Mouse (Mus musculus) ES-E14 (cell line): ENCODE results near the gene Ccdc153. TPM values are rescaled to one million over a fixed set of nuclear protein-coding genes. Genes with fewer than 3 reads are reported as not detected.

ENCODE experiments used
- DNase-seq: peaks from one replicate; pipeline ENCODE4 v3.0.0-alpha.2; 2013; ENCODE audit warnings: low read depth, low spot score
- H3K27ac ChIP-seq: 2 replicates; pipeline ENCODE4 v1.5.1; 2012; ENCODE audit warnings: low read depth, mild to moderate bottlenecking, low read length, moderate library complexity, mixed read lengths; ENCODE audit not compliant: poor library complexity, insufficient read depth, severe bottlenecking
- H3K36me3 ChIP-seq: 2 replicates; pipeline ENCODE4 v1.6.1; 2012; ENCODE audit warnings: mild to moderate bottlenecking, low read length, moderate library complexity, mixed read lengths; ENCODE audit not compliant: control insufficient read depth, poor library complexity, insufficient read depth, severe bottlenecking
- H3K4me1 ChIP-seq, 2 experiments: fragments of 150-350 bp in 1 of 2; sonication (generic) in 1 of 2; 2 replicates each; pipeline ENCODE4 v1.6.1; 2012; ENCODE audit warnings: low read length in 2 of 2, mild to moderate bottlenecking in 1 of 2, mixed read lengths in 1 of 2; ENCODE audit not compliant: control insufficient read depth in 2 of 2, insufficient read depth in 2 of 2, poor library complexity in 1 of 2
- H3K4me3 ChIP-seq, 2 experiments: fragments of 150-350 bp in 1 of 2; sonication (generic) in 1 of 2; 2 replicates each; pipeline ENCODE4 v1.5.1; 2012; ENCODE audit warnings: low read length in 2 of 2, low read depth in 1 of 2, mild to moderate bottlenecking in 1 of 2, mixed read lengths in 1 of 2; ENCODE audit not compliant: insufficient read depth in 1 of 2, poor library complexity in 1 of 2, severe bottlenecking in 1 of 2
- H3K9ac ChIP-seq: 2 replicates; pipeline ENCODE4 v1.6.1; 2012; ENCODE audit warnings: low read depth, mild to moderate bottlenecking, low read length, mixed read lengths; ENCODE audit not compliant: poor library complexity, insufficient read depth, severe bottlenecking
- H3K9me3 ChIP-seq: fragments of 150-350 bp; sonication (generic); 2 replicates; pipeline ENCODE4 v1.6.1; 2012; ENCODE audit warnings: low read depth, mild to moderate bottlenecking, low read length; ENCODE audit not compliant: control insufficient read depth, insufficient read depth
- CHD2 ChIP-seq: IDR thresholded peaks from 2 replicates; pipeline ENCODE4 v1.6.1; 2014; ENCODE audit warnings: mild to moderate bottlenecking, low read depth, low read length, inconsistent platforms
- HCFC1 ChIP-seq: IDR thresholded peaks from 2 replicates; pipeline ENCODE4 v1.6.1; 2012; ENCODE audit warnings: low read length, inconsistent platforms, borderline replicate concordance; ENCODE audit not compliant: insufficient read depth
- MAFK ChIP-seq: IDR thresholded peaks from 2 replicates; pipeline ENCODE4 v1.6.1; 2014; ENCODE audit warnings: mild to moderate bottlenecking, low read depth, low read length, inconsistent platforms; ENCODE audit not compliant: insufficient read depth
- ZC3H11A ChIP-seq: IDR thresholded peaks from 2 replicates; pipeline ENCODE4 v1.6.1; 2012; ENCODE audit warnings: low read depth, mild to moderate bottlenecking, inconsistent platforms, low read length, borderline replicate concordance
- ZNF384 ChIP-seq: IDR thresholded peaks from 2 replicates; pipeline ENCODE4 v1.6.1; 2012; ENCODE audit warnings: low read depth, low read length, inconsistent platforms
- in situ Hi-C, 2 experiments: fragments of 600-800 bp; cut with MboI; formaldehyde crosslinking; loops; one replicate each; pipeline ENCODE4 v1.15.1; 2025; ENCODE audit warnings: low sequenced_read_pairs in 2 of 2, inconsistent platforms in 1 of 2; ENCODE audit not compliant: unreplicated experiment in 2 of 2
- total RNA-seq: library from RNA; depleted of rRNA; stranded (reverse); fragments of 300-350 nt; gene quantifications from 2 replicates; pipeline ENCODE4 v1.2.3, GENCODE M21; 2012

The Ccdc153 gene
- total RNA-seq, 1 experiment, result not detected

DNA sequence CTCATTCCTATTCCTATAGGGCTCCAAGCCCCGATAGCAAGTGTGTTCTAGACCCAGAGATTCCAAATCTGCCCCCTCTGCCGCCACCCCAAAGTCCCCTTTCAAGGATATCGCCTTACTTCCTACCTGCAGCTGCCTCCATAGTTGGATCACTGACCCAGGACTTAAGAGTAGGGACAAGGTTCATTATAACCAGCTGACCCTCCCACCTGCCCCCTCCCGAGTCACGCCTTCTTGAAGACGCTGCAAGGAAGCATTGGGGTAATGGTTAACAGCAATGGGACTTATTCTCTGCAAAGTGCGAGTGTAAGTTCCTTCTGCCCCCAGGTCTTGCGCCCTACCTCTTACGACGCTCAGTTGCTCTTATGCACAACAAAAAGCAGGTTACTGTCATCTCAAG is 10.8 kb downstream of the Ccdc153 start, which contains the start of gene Pdzd3:
Pdzd3 (minus strand) TSS at position 158 of the 400 bp plus-strand sequence.
- Histone ChIP-seq H3K27ac (no peak within 1 kb of the TSS), H3K9me3 (no peaks in the 10 kb centered on the region), H3K9ac (no peak within 1 kb of the TSS), H3K36me3 (no peaks in the 10 kb centered on the region), H3K4me3 (no peak within 1 kb of the TSS), H3K4me1 (peaks cover 0 to 9% of the 10 kb centered on the region in 2 experiments; a peak in 2 of 4 replicates)
- TF ChIP-seq MAFK (no peak), ZNF384 (no peak), HCFC1 (no peak)
- DNase-seq, result no peak
- in situ Hi-C loops, result no loop called here

DNA sequence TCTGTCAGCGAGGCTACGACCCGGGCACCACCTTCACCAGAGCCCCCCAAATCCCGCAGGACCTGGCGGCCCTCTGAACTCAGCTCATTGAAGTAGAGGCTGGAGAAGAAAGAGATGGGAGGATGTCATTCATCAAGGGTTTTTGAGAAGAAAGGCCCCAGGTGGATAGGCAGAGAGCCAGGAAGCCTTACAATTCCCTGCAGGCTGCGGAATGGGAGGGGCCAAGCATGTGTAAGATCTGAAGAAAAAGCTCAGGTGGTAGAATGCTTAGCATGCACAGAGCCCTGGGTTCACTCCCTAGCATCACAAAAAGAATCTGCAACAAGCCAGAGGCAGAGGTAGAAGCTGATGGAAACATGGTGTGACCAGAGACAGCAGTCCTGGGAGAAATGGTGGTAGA is 13.0 kb downstream of the Ccdc153 start:
- in situ Hi-C loops, result no loop called here
- Histone ChIP-seq H3K27ac (no peak overlapping the region), H3K4me1 (peaks cover 0 to 9% of the 10 kb centered on the region in 2 experiments; a peak in 2 of 4 replicates)

DNA sequence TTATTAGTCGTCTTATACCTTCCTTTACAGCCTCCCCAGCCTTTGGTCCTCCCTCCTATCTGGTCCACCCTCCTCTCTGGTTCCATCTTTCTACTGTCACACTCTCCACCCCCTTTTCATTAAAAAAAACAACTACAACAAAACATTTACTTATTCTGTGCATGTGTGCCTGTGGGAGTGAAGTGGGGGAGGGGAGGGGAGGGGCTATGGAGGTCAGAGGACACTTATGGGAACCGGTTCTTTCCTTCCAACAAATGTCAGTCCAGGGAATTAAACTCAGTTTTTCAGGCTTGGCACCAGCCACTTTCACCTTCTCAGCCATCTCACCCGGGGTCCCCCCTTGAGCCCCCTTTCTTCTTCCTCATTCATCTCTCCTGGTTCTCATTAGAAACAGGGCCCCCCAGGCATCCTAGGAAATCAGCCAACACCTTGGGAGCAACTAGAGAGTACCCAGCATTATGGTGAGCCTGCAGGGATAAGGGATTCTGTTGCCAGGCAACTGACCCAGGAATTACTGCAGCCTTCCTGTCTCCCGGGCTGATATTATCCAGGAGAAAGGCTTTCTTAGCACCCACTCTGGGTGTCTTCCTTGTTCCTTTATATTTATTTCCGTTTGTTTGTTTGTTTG is 14.1 kb downstream of the Ccdc153 start:
- Histone ChIP-seq H3K4me3 (no peak overlapping the region), H3K4me1 (peaks cover 0 to 7% of the 10 kb centered on the region in 2 experiments; a peak in 2 of 4 replicates), H3K9ac (no peak overlapping the region), H3K27ac (no peak overlapping the region), H3K9me3 (no peaks in the 10 kb centered on the region), H3K36me3 (no peaks in the 10 kb centered on the region)
- no peak for TF ChIP-seq MAFK
- TF ChIP-seq HCFC1, result no peak
- TF ChIP-seq CHD2, result no peak
- no peak for TF ChIP-seq ZNF384
- no peak for TF ChIP-seq ZC3H11A
- in situ Hi-C loops, result no loop called here
- no peak for DNase-seq

More for the DNA sequence above, 13.0 kb downstream of the Ccdc153 start:
- DNase-seq, result no peak
- no peaks in the 10 kb centered on the region for H3K9me3 ChIP-seq
- TF ChIP-seq ZC3H11A, result no peak
- no peak for TF ChIP-seq ZNF384
- TF ChIP-seq CHD2, result no peak
- TF ChIP-seq MAFK, result no peak
- TF ChIP-seq HCFC1, result no peak
- H3K4me3 ChIP-seq, result no peak overlapping the region
- H3K9ac ChIP-seq, result no peak overlapping the region
- no peaks in the 10 kb centered on the region for H3K36me3 ChIP-seq

DNA sequence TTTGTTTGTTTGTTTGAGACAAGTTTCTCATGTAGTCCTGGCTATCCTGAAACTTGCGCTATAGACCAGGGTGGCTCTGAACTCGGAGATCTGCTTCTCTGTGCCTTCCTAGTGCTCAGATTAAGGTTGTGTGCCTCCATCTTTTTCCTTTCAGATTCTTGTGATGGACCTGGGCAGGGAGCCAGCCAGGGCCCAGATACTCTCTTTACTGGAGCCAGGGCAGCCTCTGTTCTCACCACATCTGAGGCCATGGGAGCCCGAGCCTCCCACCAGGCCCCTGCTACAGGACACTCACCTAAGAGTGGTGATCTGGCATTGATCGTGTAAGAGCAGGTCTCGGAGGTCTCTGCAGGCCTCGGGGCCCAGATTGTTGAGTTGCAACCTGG is 14.7 kb downstream of the Ccdc153 start:
- H3K36me3 ChIP-seq, result no peaks in the 10 kb centered on the region
- no peak overlapping the region for H3K4me3 ChIP-seq
- H3K9me3 ChIP-seq, result no peaks in the 10 kb centered on the region
- H3K4me1 ChIP-seq, result peaks cover 0 to 5% of the 10 kb centered on the region in 2 experiments; a peak in 2 of 4 replicates
- no peak for DNase-seq
- H3K27ac ChIP-seq, result no peak overlapping the region
- no peak for TF ChIP-seq HCFC1
- no peak for TF ChIP-seq MAFK
- TF ChIP-seq CHD2, result no peak
- no peak for TF ChIP-seq ZNF384
- TF ChIP-seq ZC3H11A, result no peak
- in situ Hi-C loops, result no loop called here
- H3K9ac ChIP-seq, result no peak overlapping the region

DNA sequence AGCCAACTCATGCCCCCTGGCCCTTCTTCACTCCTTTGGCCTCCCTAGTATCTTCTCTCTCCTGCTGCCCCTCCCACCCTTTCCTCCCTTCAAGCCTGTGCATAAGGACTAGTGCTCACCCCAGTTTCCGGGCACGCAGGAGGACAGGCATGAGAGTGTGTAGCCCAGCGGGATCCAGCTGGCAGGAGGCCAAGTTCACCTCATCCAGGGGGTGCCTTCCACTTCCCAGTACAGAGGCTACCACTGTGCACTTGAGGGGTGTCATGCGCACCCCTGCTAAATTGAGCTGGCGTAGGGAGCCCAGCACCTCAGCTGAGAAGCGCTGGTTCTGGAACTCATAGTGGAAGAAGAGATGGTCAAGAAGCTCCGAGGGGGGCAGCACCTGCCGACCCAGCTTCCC is 15.7 kb downstream of the Ccdc153 start:
- in situ Hi-C loops, result no loop called here
- no peak overlapping the region for H3K9ac ChIP-seq

More for the DNA sequence above, 15.7 kb downstream of the Ccdc153 start:
- Histone ChIP-seq H3K27ac (no peak overlapping the region), H3K4me1 (peaks cover 0 to 2% of the 10 kb centered on the region in 2 experiments; a peak in 1 of 4 replicates), H3K36me3 (no peaks in the 10 kb centered on the region), H3K4me3 (0 out of 4 replicates have a peak overlapping the region, but pooled peaks of 1 of the 2 experiments have one; percentile 33), H3K9me3 (no peaks in the 10 kb centered on the region)
- DNase-seq, result no peak
- no peak for TF ChIP-seq HCFC1
- TF ChIP-seq MAFK, result no peak
- no peak for TF ChIP-seq CHD2
- TF ChIP-seq ZNF384, result no peak
- TF ChIP-seq ZC3H11A, result no peak
